ENCODE assay signal across 1 mouse cellular context in the genomic region with DNA sequence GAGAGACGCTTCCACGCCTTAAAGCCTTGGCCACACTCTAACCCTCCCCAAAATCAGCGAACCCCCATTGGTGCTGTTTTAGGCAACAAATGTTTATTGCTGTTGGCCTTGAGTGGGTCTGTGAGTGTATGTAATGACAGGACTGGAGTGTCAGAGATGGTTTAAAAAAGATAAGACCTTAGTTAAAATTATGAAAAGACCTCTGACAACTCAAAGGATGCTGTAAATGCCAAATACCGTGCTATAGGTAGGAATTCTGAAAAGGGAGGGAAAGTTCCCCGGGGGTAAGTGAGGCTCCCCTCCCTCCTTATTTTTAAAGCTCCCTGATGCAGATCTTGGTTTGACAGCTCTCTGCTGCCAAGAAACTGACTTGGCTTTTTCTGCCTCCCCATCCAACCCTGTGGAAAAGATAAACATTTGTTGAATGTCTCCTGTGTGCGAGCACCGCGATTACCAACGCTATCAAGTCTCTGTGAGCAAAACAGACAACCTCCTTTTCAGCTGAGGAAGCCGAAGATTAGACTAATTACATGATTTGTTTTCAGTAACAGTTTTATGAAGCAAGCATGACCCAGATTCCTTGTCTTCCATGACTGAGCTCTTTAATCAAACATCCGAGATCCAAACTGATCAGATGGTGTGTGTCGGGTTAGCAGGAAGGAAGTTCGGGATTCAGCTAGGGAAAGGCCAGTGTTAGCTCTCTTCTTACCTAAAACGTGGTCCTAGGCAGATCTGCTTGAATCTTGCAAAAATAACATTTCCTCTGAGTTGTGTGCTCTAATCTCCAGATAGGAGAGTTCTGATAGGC.
A peak's percentile ranks its signal among the peaks of the same experiment; 100 is the strongest.
TF ChIP-seq lines count a peak whose summit lies in the region.

No protein-coding gene starts in this region.

TF ChIP-seq in CH12.LX, 34 proteins besides CTCF, POLR2A, EP300 and RAD21:
- TF ChIP-seq ZKSCAN1 (IDR thresholded peaks at IDR 0.05; ENCODE audit: borderline replicate concordance, low read depth, low read length) = no peak
- 0 out of 2 replicates have a peak, but pooled peaks have one; percentile 39 for TF ChIP-seq SIN3A (IDR thresholded peaks at IDR 0.05; ENCODE audit: low read length)
TF ChIP-seq in CH12.LX: peak in this region for 1.
